Mouse (Mus musculus) spleen, adult 18-20 months (tissue): ENCODE results near the gene Trim44.
A peak's percentile ranks its signal among the peaks of the same experiment; 100 is the strongest.

Experiments
- DNase-seq, 2 experiments: peaks; one replicate each; pipeline ENCODE4 v3.0.0; 2022; ENCODE audit warnings: mixed read lengths in 2 of 2

Trim44 gene

GRCm38 (mm10) chr2:102406324-102407304, 1.0 kb downstream of the Trim44 start:
- DNase-seq, result no peak

GRCm38 (mm10) chr2:102403982-102404381, 3.6 kb downstream of the Trim44 start:
- no peak for DNase-seq

GRCm38 (mm10) chr2:102403306-102403705, 4.3 kb downstream of the Trim44 start:
- no peak for DNase-seq

DNA sequence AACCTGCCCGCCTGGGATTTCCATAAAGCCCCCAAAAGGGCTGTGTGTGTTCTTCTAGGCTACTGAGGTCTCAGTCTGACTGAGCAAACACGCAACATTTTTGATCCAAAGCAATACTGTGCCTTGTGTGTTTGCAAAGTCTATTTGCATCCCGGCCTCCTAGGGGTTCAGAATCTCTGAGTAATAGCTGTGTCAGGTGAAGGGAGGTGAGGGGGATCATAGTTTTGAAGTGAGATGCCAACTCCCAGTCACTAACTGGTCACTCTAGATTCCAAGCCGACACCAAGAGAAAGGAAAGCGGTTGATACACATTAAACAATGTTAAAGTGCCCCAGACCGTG, 6.3 kb downstream of the Trim44 start:
- DNase-seq, result no peak

DNA sequence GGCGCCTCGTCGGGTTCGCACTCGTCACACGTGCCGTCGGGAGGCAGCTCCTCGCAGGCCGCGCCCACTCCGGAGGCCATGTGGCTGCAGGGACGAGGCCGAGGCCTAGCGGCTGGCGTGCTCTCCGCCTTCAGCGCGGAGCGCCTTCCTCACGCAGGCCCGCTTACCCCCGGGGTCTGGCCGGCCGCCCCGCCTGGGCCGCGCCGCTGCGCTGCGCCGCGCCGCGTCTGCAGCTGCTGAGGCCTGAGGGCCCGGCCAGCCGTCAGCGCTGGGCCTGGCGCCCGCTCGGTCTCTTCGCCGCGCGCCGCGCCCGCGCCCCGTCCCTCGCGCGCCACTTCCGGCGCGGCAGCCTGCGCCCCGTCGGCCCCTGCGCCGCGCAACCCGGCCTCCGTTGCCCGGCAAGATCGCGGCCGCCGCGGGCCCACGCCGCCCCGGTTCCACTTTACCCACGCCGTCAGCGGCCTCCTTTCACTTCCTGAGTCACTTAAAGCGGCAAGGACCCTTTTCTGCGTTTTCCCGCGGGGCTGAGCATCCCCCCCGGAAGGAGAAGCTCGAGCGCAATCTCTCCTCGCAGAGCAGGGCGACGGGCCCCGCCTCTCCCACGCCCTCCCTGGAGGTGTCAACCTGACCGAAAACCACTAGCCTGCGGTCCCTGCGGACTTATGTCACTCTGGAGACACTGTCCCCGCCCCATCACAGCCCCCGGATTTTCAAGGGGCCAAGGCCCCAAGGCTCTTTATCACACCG, 6.8 kb downstream of the Trim44 start:
- DNase-seq, result peak; percentile 83 to 84

GRCm38 (mm10) chr2:102399864-102400604, 7.6 kb downstream of the Trim44 start:
- peak in 1 of 2 experiments; percentile 10 for DNase-seq

- no peak for DNase-seq
These were observed 11.1 kb downstream of the Trim44 start for GRCm38 (mm10) chr2:102396493-102396892.

- DNase-seq, result no peak
These were observed 14.2 kb downstream of the Trim44 start for GRCm38 (mm10) chr2:102393457-102393856.

DNA sequence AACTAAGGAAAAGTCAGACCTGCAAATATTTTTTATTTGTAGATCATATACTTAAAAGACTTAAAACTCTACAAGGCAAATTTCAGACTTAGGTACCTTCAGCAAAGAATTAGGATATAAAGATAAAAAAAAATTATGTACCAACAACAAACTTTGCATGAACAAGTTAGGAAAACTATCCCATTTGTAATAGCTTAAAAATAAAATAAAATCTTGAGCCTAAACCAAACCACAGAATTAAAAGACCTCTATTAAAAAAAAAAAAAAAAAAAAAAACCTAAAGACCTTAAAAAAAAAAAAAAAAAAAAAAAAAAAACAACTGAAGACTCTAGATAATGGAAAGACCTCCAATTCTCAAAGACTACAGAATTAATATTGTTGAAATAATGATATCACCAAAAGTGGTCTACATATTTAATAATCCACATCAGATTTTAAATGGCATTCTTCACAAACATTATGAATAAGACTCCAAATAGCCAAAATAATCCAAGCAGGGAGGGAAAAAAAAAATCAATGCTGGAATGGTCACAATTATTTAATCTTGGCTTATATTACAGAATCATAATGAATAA, 22.2 kb downstream of the Trim44 start:
- no peak for DNase-seq

DNA sequence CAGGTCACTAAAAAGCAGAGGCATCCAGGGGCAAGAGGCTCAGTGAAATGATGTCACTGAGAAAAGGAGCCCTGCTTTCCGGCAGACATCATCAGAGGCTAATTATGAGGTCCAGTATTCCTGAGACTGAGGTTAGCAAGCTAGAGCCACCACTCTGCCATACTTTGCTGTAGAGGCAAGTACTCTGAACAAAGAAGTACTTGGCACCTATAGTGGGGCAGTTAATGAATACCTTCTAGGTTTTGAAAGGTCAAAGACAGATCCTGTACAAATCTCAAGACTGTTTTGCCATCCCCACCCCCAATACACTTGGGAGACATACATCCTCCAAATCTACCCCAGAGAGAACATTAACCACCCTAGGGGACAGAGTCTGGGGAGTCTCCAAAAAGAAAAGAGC, 23.1 kb downstream of the Trim44 start:
- DNase-seq, result no peak

DNA sequence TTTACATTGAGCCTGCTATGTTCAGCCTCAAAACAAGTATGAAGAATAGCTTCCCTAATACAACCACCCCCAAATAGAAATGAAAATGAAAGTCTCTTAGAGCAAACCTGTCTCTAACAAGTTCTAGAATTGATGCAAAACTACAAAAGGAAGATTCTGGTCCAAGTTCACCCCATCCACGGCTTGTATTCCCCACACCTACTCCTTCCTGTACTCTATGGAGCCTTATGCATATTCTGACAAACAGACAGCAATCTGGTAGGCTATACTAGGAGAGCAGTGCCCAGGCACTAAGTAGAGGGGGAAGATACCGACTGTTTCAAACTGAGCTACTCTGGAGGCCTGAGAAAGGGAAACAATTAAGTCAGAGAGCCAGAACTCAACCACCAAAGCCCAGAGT, 23.6 kb downstream of the Trim44 start:
- DNase-seq, result peak in 1 of 2 experiments; percentile 12

GRCm38 (mm10) chr2:102383069-102383834, 24.4 kb downstream of the Trim44 start:
- DNase-seq, result no peak

DNA sequence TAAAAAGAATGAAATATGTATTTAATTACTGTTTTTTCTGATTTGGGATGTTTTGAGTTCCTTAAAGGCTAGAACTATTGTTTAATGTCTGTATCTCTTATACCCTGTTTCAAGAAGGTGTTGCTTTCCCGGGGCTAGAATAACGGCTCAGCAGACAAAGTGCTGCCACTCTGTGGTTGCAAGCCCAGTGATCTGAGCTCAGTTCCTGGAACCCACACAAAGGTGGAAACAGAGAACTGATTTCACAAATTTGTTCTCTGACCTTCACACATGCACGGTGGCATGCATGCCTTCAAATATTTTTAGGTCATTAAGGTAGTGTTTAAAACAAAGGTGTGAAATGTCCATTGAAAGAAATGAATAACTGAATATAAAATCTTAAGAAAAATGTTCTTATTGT, 25.1 kb downstream of the Trim44 start:
- DNase-seq, result no peak

DNA sequence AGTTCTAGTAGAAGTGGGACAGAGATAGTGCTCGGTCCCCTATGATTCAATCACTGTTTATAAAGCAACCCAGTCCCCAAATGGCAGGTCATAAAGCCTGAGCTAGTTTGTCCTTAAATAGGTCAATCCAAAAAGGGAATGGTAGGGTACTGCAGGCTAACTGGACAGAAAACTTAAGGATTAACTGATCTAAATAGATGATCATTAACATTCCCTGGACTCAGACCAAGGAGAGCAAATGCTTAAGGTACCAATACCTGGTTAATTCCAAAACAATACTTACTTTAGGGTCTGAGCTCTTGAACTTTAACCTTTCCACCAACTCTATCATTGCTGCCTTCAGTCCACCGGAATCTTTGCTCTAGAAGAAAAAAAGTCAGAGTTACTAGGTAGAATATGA, 27.0 kb downstream of the Trim44 start:
- no peak for DNase-seq

- DNase-seq, result no peak
These were observed 28.7 kb downstream of the Trim44 start for GRCm38 (mm10) chr2:102378928-102379327.

GRCm38 (mm10) chr2:102378381-102378780, 29.2 kb downstream of the Trim44 start:
- no peak for DNase-seq

DNA sequence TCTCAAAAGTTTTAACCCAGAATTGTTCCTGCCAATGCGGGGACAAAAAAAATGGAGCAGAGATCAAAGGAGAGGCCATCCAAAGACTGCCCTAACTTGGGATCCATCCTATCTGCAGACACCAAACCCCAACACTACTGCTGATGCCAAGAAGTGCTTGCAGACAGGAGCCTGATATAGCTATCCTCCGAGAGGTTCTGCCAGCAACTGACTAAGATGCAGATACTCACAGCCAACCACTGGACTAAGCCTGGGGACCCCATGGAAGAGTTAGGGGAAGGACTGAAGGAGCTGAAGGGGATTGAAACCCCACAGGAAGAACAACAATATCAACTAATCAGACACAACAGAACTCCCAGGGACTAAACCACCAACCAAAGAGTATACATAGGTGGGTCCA, 30.3 kb downstream of the Trim44 start:
- no peak for DNase-seq

DNA sequence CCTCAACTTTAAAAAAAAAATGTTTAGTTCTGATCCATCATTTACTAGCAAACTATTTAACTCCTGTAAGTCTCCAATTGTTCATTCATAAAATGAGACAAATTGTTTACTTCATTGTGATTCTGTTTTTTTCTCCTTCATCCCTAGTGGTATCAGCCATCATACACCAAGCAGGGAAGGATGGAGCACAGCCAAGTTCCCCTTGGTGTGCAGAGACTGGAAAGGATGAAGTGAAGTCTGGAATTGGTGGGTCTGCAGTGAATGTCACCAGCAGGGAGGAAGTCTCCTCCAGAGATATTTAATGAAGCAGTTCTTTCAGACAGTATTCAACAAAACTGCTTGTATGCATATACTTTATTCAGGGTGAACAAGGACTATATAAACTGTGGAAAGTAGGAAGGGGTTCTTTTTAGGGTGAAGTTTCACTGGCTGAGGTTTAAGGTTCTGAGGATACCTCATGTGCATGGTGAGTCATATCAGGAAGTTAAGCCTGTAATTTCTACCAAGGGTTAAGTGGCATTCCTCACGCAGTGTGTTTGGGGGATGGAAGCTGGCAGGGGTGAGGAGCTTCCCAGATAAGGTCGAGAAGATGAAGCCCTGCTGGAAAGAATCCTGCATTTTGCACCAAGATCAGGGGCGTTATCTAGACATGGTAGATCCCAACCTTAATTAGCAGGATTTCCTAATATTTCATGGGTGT, 34.1 kb downstream of the Trim44 start:
- no peak for DNase-seq

DNA sequence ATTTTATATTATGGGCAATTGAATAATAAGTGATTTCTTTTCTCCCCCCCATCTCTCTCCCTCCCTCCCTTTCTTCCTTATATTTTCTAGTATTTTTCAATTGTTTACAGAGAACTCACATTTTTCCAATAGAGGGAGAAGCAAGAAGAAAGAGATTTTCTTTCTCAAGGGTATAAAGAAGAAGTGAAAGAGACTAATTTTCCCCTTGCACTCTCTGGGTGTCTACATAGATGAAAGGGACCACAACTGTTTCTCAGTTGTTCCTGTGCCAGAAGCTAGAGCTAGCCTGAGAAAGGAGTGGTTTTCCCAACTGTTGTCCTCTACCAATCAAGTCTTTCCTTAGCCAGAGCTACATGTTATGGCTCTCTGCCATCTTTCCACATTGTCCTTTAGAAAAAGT, 34.9 kb downstream of the Trim44 start:
- no peak for DNase-seq

DNA sequence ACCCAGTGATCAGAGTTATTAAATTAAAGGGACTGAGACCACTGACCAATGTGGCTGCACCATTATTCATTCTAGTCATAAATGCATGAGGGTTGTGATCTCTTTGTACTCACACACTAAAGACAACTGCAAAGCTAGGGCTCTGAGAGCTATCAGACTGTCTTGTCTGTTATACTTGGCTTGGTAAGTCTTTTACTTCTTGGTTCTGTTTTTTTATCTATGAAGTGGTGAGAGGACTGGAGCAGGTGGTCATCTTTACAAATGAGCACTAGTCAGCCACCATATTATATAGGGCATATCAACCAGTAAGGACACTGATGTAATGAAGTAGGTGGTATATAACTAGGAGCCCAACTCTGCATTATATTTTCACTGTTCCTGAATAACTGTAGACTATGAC, 36.3 kb downstream of the Trim44 start:
- no peak for DNase-seq

GRCm38 (mm10) chr2:102365983-102366545, 41.6 kb downstream of the Trim44 start:
- no peak for DNase-seq
